Mouse (Mus musculus) ZHBTc4 (cell line): ENCODE data around the gene Flnb.

Experiments used
- DNase-seq: peaks from one replicate; pipeline ENCODE4 v3.0.0-alpha.2; 2011; ENCODE audit warnings: low read depth, low spot score

Flnb gene

GRCm38 (mm10) chr14:7944349-7945039, 126.7 kb downstream of the Flnb start:
- DNase-seq, result peak; percentile 52

DNA sequence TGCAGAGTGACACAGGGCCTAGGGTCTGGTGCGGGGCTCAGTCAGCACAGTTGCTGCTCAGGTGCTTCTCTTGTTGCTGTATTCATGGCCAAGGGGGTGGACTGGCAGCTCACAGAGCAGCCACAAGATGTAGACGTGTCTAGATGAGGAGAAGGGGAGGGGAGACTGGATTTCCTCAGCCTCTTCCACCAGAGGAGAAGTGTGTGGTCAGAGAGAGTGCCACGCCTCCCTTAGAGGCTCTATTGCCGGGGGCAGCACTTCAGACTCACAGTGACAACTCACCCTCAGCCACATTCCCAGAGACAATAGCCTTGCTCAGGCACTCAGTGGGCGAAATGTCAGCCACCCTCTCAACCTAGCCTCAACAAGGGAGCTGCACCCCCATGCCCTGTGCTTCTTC, 127.5 kb downstream of the Flnb start:
- peak; percentile 62 for DNase-seq

- no peak for DNase-seq
Measured at GRCm38 (mm10) chr14:7951234-7951633, 133.5 kb downstream of the Flnb start.

DNA sequence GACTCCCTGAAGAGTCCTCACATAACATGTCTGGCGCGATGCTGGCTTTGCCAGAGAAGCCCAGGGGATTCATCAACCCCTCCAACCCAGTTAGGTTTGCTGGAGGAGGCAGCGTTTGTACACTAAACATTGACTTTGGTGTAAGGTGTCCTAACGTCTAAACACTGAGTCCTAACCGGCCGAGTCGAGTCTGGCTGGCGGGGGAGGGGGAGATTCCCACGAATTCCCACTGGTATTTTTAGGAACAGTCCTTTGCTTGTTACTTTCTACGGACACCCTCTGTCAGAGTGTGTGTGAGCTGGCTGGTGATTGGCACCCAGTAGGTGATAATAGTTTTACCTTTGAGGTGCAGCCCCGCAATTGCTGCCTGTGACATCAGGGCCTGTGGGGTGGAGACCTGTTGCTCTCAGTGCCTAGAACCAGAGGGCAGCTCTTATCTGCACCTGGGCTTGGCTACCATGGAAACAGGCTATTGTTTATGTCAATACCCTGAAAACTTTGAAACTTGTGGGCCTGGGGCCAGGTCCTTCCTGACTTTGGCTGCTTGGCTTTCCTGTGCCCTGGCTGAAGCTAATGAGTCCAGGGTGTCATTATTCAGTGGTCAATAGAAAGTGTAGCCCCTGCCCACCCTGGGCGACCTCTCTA, 135.0 kb downstream of the Flnb start:
- DNase-seq, result peak; percentile 80

DNA sequence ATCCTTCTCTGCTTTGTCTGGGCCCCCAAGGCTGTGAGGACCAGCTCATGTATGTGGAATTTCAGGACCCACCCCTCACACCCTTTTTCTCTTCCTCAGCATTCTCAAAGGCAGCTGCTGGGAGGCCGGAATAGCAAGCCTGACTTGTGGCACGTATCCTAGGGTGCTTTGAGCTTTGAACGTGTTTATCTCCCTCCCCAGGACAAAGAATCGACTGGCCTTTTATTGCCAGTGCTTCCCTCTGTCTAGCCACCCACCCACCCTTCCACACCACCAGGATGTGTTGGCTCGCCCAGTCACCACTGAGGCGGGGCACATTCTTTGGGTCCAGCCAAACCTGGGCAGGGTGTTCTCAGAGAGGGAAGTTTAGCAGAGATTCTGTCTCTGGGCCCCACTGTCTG, 136.3 kb downstream of the Flnb start:
- peak; percentile 96 for DNase-seq

GRCm38 (mm10) chr14:7956427-7956826, 138.7 kb downstream of the Flnb start:
- no peak for DNase-seq

GRCm38 (mm10) chr14:7957049-7957448, 139.3 kb downstream of the Flnb start, which contains the start of gene Gm45521:
Gm45521 (plus strand) TSS chr14:7957288.
- DNase-seq, result peak; percentile 62

DNA sequence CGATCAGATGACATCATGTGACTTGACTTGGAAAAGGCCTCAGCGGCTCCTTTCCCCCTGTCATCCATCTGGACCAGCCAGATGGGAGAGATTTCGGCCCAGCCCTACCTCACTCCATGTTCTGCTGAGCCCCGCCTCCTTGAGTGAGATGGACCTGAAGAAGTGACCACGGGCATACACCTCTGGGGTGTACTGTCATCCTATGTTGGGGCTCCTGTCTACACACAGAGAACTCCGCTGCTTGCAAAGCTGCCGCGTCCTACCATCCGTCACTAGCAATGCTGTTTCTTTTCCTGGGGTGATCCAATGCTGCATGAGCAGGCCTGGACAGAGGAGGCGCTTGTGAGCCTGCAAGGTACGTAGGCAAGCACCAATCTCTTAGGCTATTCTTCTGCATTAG, 142.9 kb downstream of the Flnb start:
- peak; percentile 81 for DNase-seq

GRCm38 (mm10) chr14:7961714-7962113, 144.0 kb downstream of the Flnb start:
- DNase-seq, result no peak

- DNase-seq, result no peak
Measured at GRCm38 (mm10) chr14:7962626-7963025, 144.9 kb downstream of the Flnb start.

GRCm38 (mm10) chr14:7963160-7963559, 145.4 kb downstream of the Flnb start:
- no peak for DNase-seq

DNA sequence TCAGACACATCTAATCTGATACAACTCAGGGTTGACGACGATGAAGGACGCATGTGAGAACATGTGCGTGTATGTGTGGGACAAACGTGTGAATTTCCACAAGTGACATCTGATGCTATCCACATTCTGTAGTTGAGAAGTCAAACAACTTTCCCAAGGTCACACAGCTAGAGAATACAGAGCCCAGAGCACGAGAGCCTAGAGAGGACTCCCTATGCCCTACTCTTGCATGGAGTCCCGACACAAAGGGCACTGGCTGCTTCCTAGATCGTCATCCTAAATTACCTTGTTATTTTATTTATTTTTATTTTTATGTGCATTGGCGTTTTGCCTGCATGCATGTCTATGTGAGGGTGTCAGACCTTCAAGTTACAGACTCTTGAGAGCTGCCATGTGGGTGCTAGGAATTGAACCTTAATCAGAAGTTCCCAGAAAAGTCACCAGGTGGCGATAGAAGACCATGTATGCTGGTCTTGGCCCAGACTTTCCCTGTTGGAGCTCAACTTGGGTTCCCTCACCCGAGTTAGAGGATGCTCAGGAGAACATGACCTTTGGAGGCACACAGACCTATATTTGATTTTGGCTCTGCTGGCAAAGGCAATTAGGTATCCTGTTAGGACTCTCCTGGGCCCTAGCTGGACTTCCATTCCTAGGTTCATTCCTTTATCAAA, 146.6 kb downstream of the Flnb start:
- DNase-seq, result peak; percentile 85

DNA sequence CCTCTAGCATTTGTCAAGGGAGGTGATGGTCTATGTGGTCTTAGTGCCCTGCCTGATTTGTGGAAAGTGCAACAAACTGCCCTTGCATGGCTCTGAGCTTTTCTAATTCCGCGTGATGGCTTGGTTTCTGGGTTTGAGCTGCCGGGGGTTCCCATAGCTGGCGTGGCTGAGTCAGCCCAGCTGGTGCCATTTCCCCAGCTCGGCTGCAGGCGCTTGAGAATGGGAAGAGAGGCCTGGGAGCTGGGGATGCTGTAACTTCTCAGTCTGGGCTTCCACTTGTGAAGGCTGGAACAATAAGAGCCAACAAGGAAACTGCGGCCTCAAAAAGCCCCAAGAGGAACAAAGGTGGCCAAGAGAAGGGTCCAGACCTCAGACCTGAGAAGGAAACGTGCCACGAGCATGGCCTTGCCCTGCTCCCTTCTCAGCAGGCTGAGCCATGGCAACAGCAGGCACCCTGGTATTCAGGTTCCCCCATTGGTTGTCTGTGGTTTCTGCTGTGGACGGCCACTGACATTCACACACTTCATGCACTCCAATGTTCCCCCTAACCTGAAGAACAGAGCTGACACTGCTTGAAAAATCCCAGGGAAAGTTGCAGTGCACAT, 154.2 kb downstream of the Flnb start:
- DNase-seq, result peak; percentile 46

DNA sequence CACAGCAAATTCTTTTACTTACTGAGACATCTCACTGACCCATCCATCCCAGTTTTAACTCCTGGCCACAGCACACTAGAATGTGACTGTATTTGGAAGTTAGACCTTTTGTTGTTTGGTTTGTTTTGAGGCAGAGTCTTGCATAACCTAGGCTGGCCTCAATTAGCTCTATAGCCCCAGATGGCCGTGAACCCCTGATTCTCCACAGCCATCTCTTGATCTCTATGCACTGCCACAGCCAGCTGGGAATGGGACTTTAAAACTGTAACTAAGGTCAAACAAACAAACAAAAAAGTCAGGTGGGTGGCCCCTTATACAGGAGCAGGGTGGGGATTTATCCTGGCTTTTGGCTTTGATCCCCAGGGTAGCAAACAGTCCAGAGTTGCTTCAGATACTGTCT, 156.9 kb downstream of the Flnb start:
- no peak for DNase-seq

GRCm38 (mm10) chr14:7975177-7975576, 157.4 kb downstream of the Flnb start:
- DNase-seq, result no peak

DNA sequence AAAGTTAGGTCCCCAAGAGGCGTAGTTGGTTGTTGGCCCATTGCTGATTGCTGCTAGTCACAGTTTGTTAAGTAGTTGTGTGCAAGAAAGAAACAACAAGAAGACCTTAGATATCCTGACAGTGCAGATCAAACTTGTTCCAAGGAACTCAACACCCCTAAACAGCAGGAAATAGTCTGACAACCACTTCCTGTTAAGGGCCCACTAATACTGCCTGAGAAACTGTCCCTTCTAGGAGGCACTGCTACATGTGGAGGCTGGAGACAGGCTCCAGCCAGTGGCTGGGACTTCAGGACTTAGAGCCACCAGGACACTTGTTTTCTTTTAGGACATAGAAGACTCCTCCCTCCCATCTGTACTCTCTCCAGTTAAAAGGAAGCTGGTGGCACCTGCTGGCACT, 159.7 kb downstream of the Flnb start:
- no peak for DNase-seq

DNA sequence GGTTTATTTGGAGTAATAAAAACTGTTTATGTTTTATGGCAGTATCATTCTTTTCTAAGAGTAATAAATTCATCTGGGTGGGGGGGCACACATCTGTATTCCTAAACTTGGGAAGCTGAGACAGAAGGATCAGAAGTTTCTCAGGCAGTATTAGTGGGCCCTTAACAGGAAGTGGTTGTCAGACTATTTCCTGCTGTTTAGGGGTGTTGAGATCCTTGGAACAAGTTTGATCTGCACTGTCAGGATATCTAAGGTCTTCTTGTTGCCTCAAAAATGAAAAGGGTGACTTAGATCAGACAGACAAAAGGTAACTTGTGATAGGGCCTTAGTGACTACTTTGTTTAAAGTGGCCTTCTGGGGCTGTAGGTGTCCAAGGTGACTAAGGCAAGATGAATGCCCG, 160.4 kb downstream of the Flnb start:
- no peak for DNase-seq

DNA sequence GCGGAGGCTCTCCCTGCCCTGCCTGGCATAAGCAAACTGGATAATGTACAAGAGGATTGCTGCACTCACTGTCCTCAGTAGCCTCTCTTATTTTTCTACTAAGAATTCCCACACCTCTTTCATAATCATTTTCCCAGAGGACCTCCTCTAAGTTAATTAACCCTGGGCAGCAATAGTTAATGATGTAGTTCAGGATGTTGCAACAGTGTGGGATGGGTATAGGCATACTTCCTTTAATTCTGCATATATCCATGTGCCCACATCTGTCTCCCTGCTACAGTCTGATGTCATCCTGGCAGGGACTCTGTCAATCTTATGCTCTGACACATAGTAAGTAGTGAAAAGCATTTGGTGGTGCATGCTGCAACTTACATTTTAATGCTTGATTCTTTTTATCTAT, 163.5 kb downstream of the Flnb start:
- no peak for DNase-seq

- DNase-seq, result no peak
Measured at GRCm38 (mm10) chr14:7986913-7987312, 169.2 kb downstream of the Flnb start.

DNA sequence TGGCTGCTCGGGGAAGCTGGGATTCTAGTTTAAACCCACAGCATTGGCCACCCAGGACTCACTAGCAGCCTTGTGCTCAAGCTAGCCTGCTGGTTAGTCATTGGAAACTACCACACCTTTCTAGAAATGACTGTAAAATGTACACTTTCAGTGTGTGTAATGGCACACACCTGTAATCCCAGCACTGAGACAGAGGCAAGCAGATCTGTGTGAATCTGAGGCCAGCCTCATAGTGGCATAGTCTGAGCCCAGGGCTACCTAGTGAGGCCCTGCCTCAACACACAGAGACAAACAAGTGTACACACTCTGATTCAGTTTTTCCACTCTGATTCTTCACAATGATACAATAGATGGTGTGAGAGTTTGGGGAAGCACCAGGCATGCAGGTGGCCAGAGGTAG, 171.6 kb downstream of the Flnb start:
- DNase-seq, result no peak

DNA sequence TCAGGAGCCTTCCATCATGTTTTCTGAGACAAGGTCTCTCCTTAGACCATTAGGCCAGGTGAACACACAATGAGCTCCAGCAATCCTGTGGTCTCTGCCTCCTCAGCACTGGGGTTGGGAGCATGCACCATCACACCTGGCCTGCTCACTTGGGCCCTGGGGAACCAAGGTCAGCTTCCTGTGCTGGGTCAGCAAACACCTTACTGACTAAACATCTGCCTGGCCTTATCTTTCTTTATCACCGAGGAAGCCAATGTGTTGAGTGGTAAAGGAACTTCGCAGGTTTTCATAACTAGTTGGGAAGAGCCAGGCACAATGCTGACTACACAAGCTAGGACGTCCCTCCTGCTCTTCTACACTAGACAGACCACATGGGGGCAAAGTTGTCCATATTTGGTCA, 172.2 kb downstream of the Flnb start:
- DNase-seq, result no peak

DNA sequence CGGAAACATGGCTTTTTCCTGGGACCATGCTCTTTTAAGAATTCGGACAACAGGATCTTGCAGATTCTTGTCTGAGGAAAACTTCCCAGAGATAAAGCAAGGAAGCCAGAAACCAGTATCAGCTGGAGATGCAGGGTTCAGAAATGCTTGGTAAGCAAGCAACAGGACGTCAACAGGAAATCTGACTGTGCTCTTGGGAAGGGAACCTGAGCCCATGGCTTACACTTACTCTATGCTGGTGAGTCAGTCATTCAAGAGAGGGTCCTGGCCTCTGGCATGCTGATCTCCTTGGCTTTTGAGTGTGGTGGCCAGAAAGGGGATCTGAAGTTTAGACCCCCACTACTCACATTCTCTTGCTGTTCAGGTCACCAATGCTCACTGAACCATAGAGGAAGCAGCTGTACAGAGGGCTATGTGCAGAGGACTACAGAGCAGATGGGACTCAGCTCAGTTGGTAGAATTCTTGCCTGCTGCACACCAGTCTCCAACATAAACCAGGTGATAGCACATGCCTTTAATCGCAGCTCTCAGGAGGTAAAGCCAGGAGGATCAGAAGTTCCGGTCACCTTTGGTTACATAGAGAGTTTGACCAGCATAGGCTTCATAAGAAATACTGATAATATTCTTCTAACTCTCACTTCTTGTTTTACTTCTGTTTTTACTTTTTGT, 173.5 kb downstream of the Flnb start:
- DNase-seq, result no peak
